Mouse (Mus musculus) urinary bladder, postnatal 36 days (tissue): ENCODE results near the gene Elmod2.
A peak's percentile ranks its signal among the peaks of the same experiment; 100 is the strongest.

ENCODE experiments used
- DNase-seq, 2 experiments: peaks; one replicate each; pipeline ENCODE4 v3.0.0; 2022; ENCODE audit warnings: low spot score in 2 of 2, mixed read lengths in 1 of 2

The Elmod2 gene

DNA sequence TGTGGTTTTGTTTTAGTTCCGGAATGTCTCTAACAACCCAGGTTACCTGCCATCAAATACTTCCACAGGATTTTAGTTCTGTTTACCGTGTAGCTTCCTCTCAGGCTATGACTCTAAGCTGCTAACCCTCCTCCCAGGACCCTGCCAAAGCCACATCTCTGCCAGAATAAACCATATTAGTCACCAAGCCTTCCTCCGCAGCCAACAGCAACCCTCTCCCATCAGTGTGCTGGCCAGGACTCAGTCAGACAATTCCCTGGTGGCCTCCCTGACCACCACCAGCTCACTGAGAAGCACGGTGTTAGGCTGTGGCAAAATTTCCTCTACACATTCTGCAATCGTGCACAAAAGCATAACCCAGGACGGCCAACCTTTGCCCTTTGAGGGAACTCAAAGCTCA is 53.9 kb downstream of the Elmod2 start:
- peak in 1 of 2 experiments; percentile 37 for DNase-seq

DNA sequence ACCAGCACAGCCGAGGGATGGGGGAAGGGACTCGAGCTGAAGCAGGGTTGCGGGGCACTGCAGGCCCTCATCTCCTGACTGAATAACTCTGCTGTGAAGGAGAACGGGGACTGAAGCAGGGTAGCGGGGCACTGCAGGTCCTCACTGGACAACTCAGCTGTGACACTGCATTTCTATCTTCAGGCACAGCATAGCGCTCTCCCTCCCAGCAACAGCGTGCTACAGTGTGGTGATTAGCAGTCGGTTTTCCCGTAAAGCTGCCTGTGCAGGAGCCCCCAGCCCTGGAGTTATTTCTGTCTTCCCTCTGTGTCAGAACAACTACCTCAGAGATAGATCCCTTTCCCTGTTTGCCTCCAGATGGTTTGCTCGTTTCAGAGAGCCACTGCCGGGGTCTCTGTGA is 57.8 kb downstream of the Elmod2 start:
- DNase-seq = no peak

DNA sequence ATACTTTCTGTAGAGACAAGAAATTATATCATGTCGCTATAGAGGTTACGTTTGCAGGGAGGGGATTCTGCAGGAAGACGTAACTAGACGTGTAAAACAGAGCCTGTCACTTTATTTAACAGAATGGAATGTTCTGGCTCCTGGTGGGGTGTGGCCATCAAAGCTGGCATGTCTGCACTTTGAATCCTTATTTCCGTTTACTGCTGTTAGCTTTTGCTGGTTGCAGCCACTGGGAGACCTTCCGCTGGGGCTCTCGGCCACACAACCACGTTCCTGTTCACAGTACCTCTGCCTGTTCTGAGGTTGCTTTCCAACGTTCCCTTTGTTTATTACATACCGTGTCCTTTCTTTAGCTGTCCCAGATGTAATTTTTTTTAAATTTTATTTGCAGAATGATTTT is 59.8 kb downstream of the Elmod2 start:
- no peak for DNase-seq

DNA sequence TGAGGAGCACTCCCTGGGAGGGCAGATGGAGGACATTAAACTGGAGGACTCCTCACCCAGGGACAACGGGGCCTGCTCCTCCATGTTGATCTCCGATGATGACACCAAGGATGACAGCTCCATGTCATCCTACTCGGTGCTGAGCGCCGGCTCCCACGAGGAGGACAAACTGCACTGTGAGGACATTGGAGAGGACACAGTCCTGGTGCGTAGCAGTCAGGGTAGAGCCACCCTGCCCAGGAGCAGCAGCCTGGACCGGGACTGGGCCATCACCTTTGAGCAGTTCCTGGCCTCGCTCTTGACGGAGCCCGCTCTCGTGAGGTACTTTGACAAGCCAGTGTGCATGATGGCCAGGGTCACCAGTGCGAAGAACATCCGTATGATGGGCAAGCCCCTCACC is 61.1 kb downstream of the Elmod2 start:
- no peak for DNase-seq
